Mouse (Mus musculus) heart, adult 2 months (tissue): ENCODE results near the gene P2ry14. TPM values are rescaled to one million over a fixed set of nuclear protein-coding genes. Genes with fewer than 3 reads are reported as not detected.
"Not testable (repeated sequence)": the region's sequence is repeated elsewhere in the genome, so short reads cannot be mapped to it uniquely, and the experiment has no call there.

Experiments used
- DNase-seq, 2 experiments: peaks; one replicate each; pipeline ENCODE4 v3.0.0; 2021
- H3K27ac ChIP-seq: fragments of 200-600 bp; 2 replicates; pipeline ENCODE4 v1.8.1; 2022
- H3K27me3 ChIP-seq: fragments of 200-500 bp; 2 replicates; pipeline ENCODE4 v1.6.1; 2012; ENCODE audit warnings: mild to moderate bottlenecking, low read length, inconsistent platforms, mixed read lengths; ENCODE audit not compliant: control insufficient read depth, insufficient read depth
- H3K36me3 ChIP-seq: fragments of 200-500 bp; 2 replicates; pipeline ENCODE4 v1.6.1; 2012; ENCODE audit warnings: low read length, inconsistent platforms; ENCODE audit not compliant: control insufficient read depth, insufficient read depth
- H3K4me1 ChIP-seq: fragments of 200-500 bp; 2 replicates; pipeline ENCODE4 v1.6.1; 2011; ENCODE audit warnings: low read length; ENCODE audit not compliant: control insufficient read depth, insufficient read depth
- H3K4me3 ChIP-seq: fragments of 200-600 bp; 2 replicates; pipeline ENCODE4 v1.8.1; 2022
- H3K79me2 ChIP-seq: fragments of 200-500 bp; replicated peaks from 2 replicates; pipeline ENCODE4 v1.6.1; 2012; ENCODE audit warnings: mild to moderate bottlenecking, inconsistent platforms, low read length, moderate library complexity, mixed read lengths; ENCODE audit not compliant: control insufficient read depth, insufficient read depth
- H3K9ac ChIP-seq: fragments of 200-500 bp; 2 replicates; pipeline ENCODE4 v1.6.1; 2012; ENCODE audit warnings: low read depth, mild to moderate bottlenecking, control low read depth, inconsistent platforms, low read length, mixed read lengths
- CTCF ChIP-seq: fragments of 200-600 bp; IDR thresholded peaks from 2 replicates; pipeline ENCODE4 v1.8.1; 2022; ENCODE audit warnings: antibody characterized with exemption, mild to moderate bottlenecking, moderate library complexity
- EP300 ChIP-seq: fragments of 200-500 bp; IDR thresholded peaks from 2 replicates; pipeline ENCODE4 v1.6.1; 2011; ENCODE audit warnings: low read depth, low read length, control low read depth; ENCODE audit not compliant: insufficient read depth
- POLR2A ChIP-seq: fragments of 200-500 bp; IDR thresholded peaks from 2 replicates; pipeline ENCODE4 v1.6.1; 2011; ENCODE audit warnings: mild to moderate bottlenecking, low read depth, low read length, control low read depth; ENCODE audit not compliant: insufficient read depth
- WGBS: fragments of 180-500 bp; shearing (Covaris S2); methylation state at CpG from one replicate; pipeline ENCODE4 v1.1.7; 2018; 5-methylcytosine and 5-hydroxymethylcytosine counted together
- intact Hi-C: fragments of 180-260 bp; cut with DNase I; formaldehyde crosslinking; loops from one replicate; pipeline ENCODE4 v1.15.1; 2025
- polyA plus RNA-seq: library from polyadenylated mRNA; depleted of rRNA; stranded (reverse); fragments of >200 nt; gene quantifications from 2 replicates; pipeline ENCODE4 v1.2.3, GENCODE M21; 2012; rRNA removed
- total RNA-seq, 2 experiments: library from RNA; stranded (reverse); gene quantifications; 2 replicates each; pipeline ENCODE4 v1.2.3; 2021

P2ry14 gene
- total and polyA plus RNA-seq, 3 experiments: 3.4 to 4.4 (median 4.3) TPM

GRCm38 (mm10) chr3:59069071-59069470 is 84.3 kb downstream of the P2ry14 start:
- TF ChIP-seq CTCF: peak; percentile 37
- H3K9ac ChIP-seq, H3K4me1 ChIP-seq, H3K79me2 ChIP-seq, H3K27ac ChIP-seq, H3K27me3 ChIP-seq, H3K4me3 ChIP-seq, intact Hi-C loops, DNase-seq, H3K36me3 ChIP-seq: not testable (repeated sequence)
- WGBS: 73% methylated on average over 1 of the region's 1 CpGs

GRCm38 (mm10) chr3:59066558-59067294 is 86.7 kb downstream of the P2ry14 start:
- Histone ChIP-seq H3K4me3 (no peak overlapping the region), H3K36me3 (no peaks in the 10 kb centered on the region), H3K9ac (no peak overlapping the region), H3K4me1 (peaks cover 1% of the 10 kb centered on the region; the same call in 1 of the 2 replicates), H3K27me3 (no peaks in the 10 kb centered on the region), H3K27ac (no peak overlapping the region), H3K79me2 (no peaks in the 10 kb centered on the region)
- WGBS: 47% methylated on average over 8 of the region's 8 CpGs
- intact Hi-C loops: no loop called here
- no peak for TF ChIP-seq CTCF
- no peak for TF ChIP-seq POLR2A
- no peak for TF ChIP-seq EP300
- DNase-seq: peak in 1 of 2 experiments; percentile 7

- Histone ChIP-seq H3K9ac (no peak overlapping the region), H3K4me3 (no peak overlapping the region), H3K79me2 (no peaks in the 10 kb centered on the region), H3K27ac (no peak overlapping the region), H3K4me1 (peaks cover 1% of the 10 kb centered on the region; the same call in 1 of the 2 replicates), H3K27me3 (no peaks in the 10 kb centered on the region), H3K36me3 (no peaks in the 10 kb centered on the region)
- WGBS: 78% methylated on average over 3 of the region's 3 CpGs
- intact Hi-C loops: no loop called here
- no peak for TF ChIP-seq CTCF
- TF ChIP-seq EP300: no peak
- TF ChIP-seq POLR2A: no peak
- no peak for DNase-seq
These were observed 87.5 kb downstream of the P2ry14 start for GRCm38 (mm10) chr3:59065937-59066336.

Other genes with a start within 250 kb of the P2ry14 start
- 1 to 10 TPM; 6.9 to 8.2 TPM for gene Med12l, start 147.8 kb downstream of the P2ry14 start, total RNA-seq
- gene Med12l, start 147.8 kb downstream of the P2ry14 start, polyA plus RNA-seq: 2.5 and 3.7 TPM in 2 replicates
- gene Gpr171, start 51.8 kb downstream of the P2ry14 start, total RNA-seq: under 1 TPM; 0.23 to 0.30 TPM
- gene Gpr171, start 51.8 kb downstream of the P2ry14 start, polyA plus RNA-seq: 0.12 and 0.31 TPM in 2 replicates
- gene Gpr87, start 41.5 kb upstream of the P2ry14 start, total RNA-seq: not detected
- gene Gpr87, start 41.5 kb upstream of the P2ry14 start, polyA plus RNA-seq: not detected in 2 replicates
- gene P2ry13, start 57.3 kb upstream of the P2ry14 start, total RNA-seq: under 1 TPM; 0.39 to 0.97 TPM
- gene P2ry13, start 57.3 kb upstream of the P2ry14 start, polyA plus RNA-seq: 0.92 and 1.6 TPM in 2 replicates
- gene P2ry12, start 109.3 kb upstream of the P2ry14 start, total RNA-seq: 1 to 10 TPM; 2.0 to 6.4 TPM
- 4.1 and 5.2 TPM in 2 replicates for gene P2ry12, start 109.3 kb upstream of the P2ry14 start, polyA plus RNA-seq
- 1 to 10 TPM; 1.2 to 2.4 TPM for gene Igsf10, start 190.8 kb upstream of the P2ry14 start, total RNA-seq
- 0.68 and 1.3 TPM in 2 replicates for gene Igsf10, start 190.8 kb upstream of the P2ry14 start, polyA plus RNA-seq